Mouse (Mus musculus) ES-E14 (cell line): Measurements from ENCODE around the gene Nlrc5.

ENCODE experiments used
- CHD2 ChIP-seq: IDR thresholded peaks from 2 replicates; pipeline ENCODE4 v1.6.1; 2014; ENCODE audit warnings: mild to moderate bottlenecking, low read depth, low read length, inconsistent platforms
- HCFC1 ChIP-seq: IDR thresholded peaks from 2 replicates; pipeline ENCODE4 v1.6.1; 2012; ENCODE audit warnings: low read length, inconsistent platforms, borderline replicate concordance; ENCODE audit not compliant: insufficient read depth
- MAFK ChIP-seq: IDR thresholded peaks from 2 replicates; pipeline ENCODE4 v1.6.1; 2014; ENCODE audit warnings: mild to moderate bottlenecking, low read depth, low read length, inconsistent platforms; ENCODE audit not compliant: insufficient read depth
- ZC3H11A ChIP-seq: IDR thresholded peaks from 2 replicates; pipeline ENCODE4 v1.6.1; 2012; ENCODE audit warnings: low read depth, mild to moderate bottlenecking, inconsistent platforms, low read length, borderline replicate concordance
- ZNF384 ChIP-seq: IDR thresholded peaks from 2 replicates; pipeline ENCODE4 v1.6.1; 2012; ENCODE audit warnings: low read depth, low read length, inconsistent platforms

GRCm38 (mm10) chr8:94470794-94471193 lies 36.6 kb downstream of the Nlrc5 start:
- TF ChIP-seq ZC3H11A (no peak), HCFC1 (no peak), CHD2 (no peak), ZNF384 (no peak), MAFK (no peak)
